Mouse (Mus musculus): ENCODE results near the gene Nr1d1. TPM values are rescaled to one million over a fixed set of nuclear protein-coding genes. Genes with fewer than 3 reads are reported as not detected.

Nr1d1 gene
- polyA plus RNA-seq, 1 experiment from 2014 or later: 8.9 TPM

DNA sequence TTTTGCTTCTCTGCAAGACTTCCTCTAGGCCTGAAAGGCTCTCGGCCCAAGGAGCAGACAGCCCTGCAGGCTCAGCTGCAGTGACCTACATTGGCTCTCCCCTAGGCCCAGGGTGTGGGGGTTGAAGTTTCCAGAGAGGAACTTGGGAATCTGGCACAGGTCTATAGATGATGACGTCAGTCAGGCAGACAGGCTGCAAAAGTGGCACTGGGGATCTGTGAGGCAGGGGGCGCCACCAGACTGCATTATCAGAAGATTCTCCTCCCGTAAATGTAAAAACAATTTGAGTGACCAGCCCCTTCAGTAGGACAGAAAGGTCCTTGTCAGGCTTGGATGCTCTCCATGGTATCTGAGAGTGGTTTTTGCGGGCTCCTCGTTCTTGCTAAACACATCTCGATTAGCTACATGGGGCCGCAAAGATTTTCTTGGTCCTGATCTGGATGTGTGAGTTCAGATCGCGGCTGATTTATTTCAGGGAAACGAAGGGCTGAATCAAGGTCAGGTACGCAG lies 10.7 kb upstream of the Nr1d1 start:
- peaks cover 45% of the 10 kb centered on the region for H3K4me1 ChIP-seq (ENCODE audit: insufficient read depth, low read depth, low read length)
- H3K4me2 ChIP-seq (replicated peaks; ENCODE audit: low read depth, low read length): peak overlapping the region; percentile 40
- no peak overlapping the region for H3K4me3 ChIP-seq (ENCODE audit: low read depth, low read length)
- H3K36me3 ChIP-seq (ENCODE audit: insufficient read depth, low read length): no peaks in the 10 kb centered on the region
- peak overlapping the region; percentile 95 for H3K27ac ChIP-seq (ENCODE audit: low read length)
- TF ChIP-seq EP300 (IDR thresholded peaks at IDR 0.05) (0 out of 2 replicates have a peak, but pooled peaks have one; percentile 34), CTCF (IDR thresholded peaks at IDR 0.05) (peak; percentile 72)
- H3K27me3 ChIP-seq (replicated peaks; ENCODE audit: insufficient read depth, low read length): no peaks in the 10 kb centered on the region
- ATAC-seq (peak; percentile 37), DNase-seq (ENCODE audit: low spot score) (peak; percentile 97)
- WGBS: 3% methylated on average over 12 of the region's 12 CpGs
- no peak overlapping the region for H3K9ac ChIP-seq (replicated peaks; ENCODE audit: low read depth)
- no peaks in the 10 kb centered on the region for H3K9me3 ChIP-seq (ENCODE audit: low read length)

DNA sequence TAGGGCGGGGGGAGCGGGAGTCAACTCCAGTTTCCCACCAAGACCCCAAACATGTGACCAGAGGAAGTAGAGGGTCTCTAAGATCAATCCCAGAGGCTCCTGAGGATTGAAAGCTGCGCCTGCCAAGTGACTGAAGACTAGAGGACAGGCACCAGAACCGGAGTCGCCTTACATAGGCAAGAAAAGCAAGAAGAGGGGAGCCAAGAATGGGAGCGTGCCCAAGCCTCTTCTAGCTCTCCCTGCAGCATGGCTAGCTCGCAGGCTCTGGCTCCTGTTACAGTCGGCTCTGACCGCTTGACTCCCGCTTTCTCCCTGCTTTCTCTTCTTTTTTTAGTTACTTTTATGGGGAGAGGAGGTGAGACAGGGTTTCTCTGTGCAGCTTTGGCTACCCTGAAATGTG lies 10.1 kb upstream of the Nr1d1 start:
- ATAC-seq (no peak), DNase-seq (ENCODE audit: low spot score) (no peak)
- H3K4me1 ChIP-seq (ENCODE audit: insufficient read depth, low read depth, low read length): peaks cover 45% of the 10 kb centered on the region
- TF ChIP-seq CTCF (IDR thresholded peaks at IDR 0.05): no peak
- TF ChIP-seq EP300 (IDR thresholded peaks at IDR 0.05): no peak
- H3K9me3 ChIP-seq (ENCODE audit: low read length): no peaks in the 10 kb centered on the region
- WGBS: 44% methylated on average over 10 of the region's 10 CpGs
- no peak overlapping the region for H3K4me2 ChIP-seq (replicated peaks; ENCODE audit: low read depth, low read length)
- H3K9ac ChIP-seq (replicated peaks; ENCODE audit: low read depth): no peak overlapping the region; the same call in 1 of the 2 replicates
- peak overlapping the region; percentile 95 for H3K27ac ChIP-seq (ENCODE audit: low read length)
- no peak overlapping the region for H3K4me3 ChIP-seq (ENCODE audit: low read depth, low read length)
- H3K27me3 ChIP-seq (replicated peaks; ENCODE audit: insufficient read depth, low read length): no peaks in the 10 kb centered on the region
- no peaks in the 10 kb centered on the region for H3K36me3 ChIP-seq (ENCODE audit: insufficient read depth, low read length)

DNA sequence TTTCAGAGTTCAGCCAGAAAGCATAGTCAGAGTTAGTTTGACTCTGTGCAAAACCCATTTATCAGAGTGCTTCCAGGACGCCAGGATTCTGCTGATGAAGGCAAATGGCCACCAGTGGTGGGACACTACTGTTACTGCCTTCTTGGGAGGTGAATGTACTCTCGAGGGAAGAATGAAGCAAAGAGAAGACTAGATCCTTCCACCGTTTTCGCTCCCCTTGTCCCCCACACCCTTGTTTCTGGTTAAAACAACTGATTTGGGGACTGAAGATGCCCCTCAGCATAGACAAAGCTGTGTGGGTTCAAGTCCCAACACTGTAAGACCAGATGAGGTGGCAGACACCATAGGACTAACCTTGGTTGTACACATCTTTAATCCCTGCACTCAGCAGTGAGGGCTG lies 9.0 kb upstream of the Nr1d1 start:
- 67% methylated on average over 4 of the region's 4 CpGs for WGBS

DNA sequence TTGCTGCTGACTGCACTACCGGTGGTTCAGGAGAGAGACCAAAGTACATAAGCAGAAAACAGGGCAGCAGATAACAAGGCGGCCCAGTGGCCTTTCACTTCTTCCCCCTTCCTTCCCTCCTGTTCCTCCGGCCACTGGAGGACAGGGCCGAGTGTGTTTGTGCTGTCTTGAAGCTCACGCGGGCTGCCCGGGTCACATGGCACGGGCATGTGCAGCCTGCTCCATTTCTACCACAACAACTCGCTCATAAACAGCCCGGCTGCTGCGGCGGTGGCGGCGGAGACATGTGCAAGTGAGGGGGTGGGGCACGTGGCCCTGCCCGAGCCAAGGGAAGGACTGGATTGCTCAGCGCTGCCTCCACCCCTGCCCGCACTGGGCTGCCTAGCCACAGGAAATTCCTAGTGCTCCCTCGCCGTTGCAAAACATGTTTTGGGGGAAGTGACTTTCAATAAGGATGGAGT lies 8.1 kb upstream of the Nr1d1 start:
- H3K36me3 ChIP-seq (ENCODE audit: insufficient read depth, low read length): no peaks in the 10 kb centered on the region
- H3K4me1 ChIP-seq (ENCODE audit: insufficient read depth, low read depth, low read length): peaks cover 43% of the 10 kb centered on the region
- peak overlapping the region; percentile 95 for H3K27ac ChIP-seq (ENCODE audit: low read length)
- peak; percentile 98 for DNase-seq (ENCODE audit: low spot score)
- H3K4me3 ChIP-seq (ENCODE audit: low read depth, low read length): peak overlapping the region; percentile 10; the same call in 1 of the 2 replicates
- peak; percentile 81 for ATAC-seq
- 0% methylated on average over 19 of the region's 20 CpGs for WGBS
- no peaks in the 10 kb centered on the region for H3K27me3 ChIP-seq (replicated peaks; ENCODE audit: insufficient read depth, low read length)
- peak overlapping the region; percentile 32 for H3K4me2 ChIP-seq (replicated peaks; ENCODE audit: low read depth, low read length)
- TF ChIP-seq EP300 (IDR thresholded peaks at IDR 0.05) (peak; percentile 96), CTCF (IDR thresholded peaks at IDR 0.05) (peak; percentile 15; the same call in 1 of the 2 replicates)
- H3K9me3 ChIP-seq (ENCODE audit: low read length): no peaks in the 10 kb centered on the region
- H3K9ac ChIP-seq (replicated peaks; ENCODE audit: low read depth): 0 out of 2 replicates have a peak overlapping the region, but pooled peaks have one; percentile 32

More for the DNA sequence above, 9.0 kb upstream of the Nr1d1 start:
- H3K36me3 ChIP-seq (ENCODE audit: insufficient read depth, low read length): no peaks in the 10 kb centered on the region
- H3K9me3 ChIP-seq (ENCODE audit: low read length): no peaks in the 10 kb centered on the region
- peaks cover 45% of the 10 kb centered on the region for H3K4me1 ChIP-seq (ENCODE audit: insufficient read depth, low read depth, low read length)
- TF ChIP-seq EP300 (IDR thresholded peaks at IDR 0.05): no peak
- TF ChIP-seq CTCF (IDR thresholded peaks at IDR 0.05): no peak
- H3K4me3 ChIP-seq (ENCODE audit: low read depth, low read length): no peak overlapping the region
- ATAC-seq (no peak), DNase-seq (ENCODE audit: low spot score) (no peak)
- no peak overlapping the region for H3K9ac ChIP-seq (replicated peaks; ENCODE audit: low read depth)
- no peak overlapping the region for H3K4me2 ChIP-seq (replicated peaks; ENCODE audit: low read depth, low read length)
- peak overlapping the region; percentile 95 for H3K27ac ChIP-seq (ENCODE audit: low read length)
- H3K27me3 ChIP-seq (replicated peaks; ENCODE audit: insufficient read depth, low read length): no peaks in the 10 kb centered on the region

DNA sequence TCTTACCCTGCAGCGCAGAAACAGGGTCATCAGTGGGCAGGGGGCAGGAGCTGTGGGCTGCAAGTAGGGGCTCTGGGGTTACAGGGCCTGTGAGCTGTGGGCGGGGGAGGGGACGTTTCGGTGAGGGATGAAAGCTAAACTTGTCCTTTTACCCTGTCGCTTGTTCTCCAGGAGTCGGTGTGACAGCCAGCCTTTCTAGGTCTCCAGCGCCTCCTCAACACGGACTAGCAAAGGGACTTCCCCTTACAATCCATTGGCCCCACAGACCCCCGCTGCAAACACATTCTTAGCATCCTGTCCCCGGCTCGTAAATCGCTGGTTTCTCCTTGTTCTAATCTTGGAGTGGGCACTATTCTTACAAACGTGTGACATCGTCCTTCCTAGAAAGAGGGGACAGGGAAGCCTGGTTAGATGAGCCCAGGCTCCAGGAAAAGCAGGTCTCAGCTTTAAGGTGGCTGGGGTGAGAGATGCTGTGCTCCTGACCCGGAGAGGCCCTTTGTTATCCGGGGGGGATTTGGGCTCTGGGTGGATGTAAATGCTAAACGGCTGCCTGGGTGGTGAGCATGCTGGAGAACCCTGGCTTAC lies 7.6 kb upstream of the Nr1d1 start:
- ATAC-seq (no peak), DNase-seq (ENCODE audit: low spot score) (peak; percentile 66)
- no peaks in the 10 kb centered on the region for H3K9me3 ChIP-seq (ENCODE audit: low read length)
- 10% methylated on average over 17 of the region's 17 CpGs for WGBS
- H3K27ac ChIP-seq (ENCODE audit: low read length): peak overlapping the region; percentile 95
- H3K36me3 ChIP-seq (ENCODE audit: insufficient read depth, low read length): no peaks in the 10 kb centered on the region
- TF ChIP-seq EP300 (IDR thresholded peaks at IDR 0.05): no peak
- no peak for TF ChIP-seq CTCF (IDR thresholded peaks at IDR 0.05)
- peaks cover 42% of the 10 kb centered on the region; the same call in 1 of the 2 replicates for H3K4me1 ChIP-seq (ENCODE audit: insufficient read depth, low read depth, low read length)
- peak overlapping the region; percentile 32 for H3K4me2 ChIP-seq (replicated peaks; ENCODE audit: low read depth, low read length)
- H3K9ac ChIP-seq (replicated peaks; ENCODE audit: low read depth): 0 out of 2 replicates have a peak overlapping the region, but pooled peaks have one; percentile 32
- peak overlapping the region; percentile 10; the same call in 1 of the 2 replicates for H3K4me3 ChIP-seq (ENCODE audit: low read depth, low read length)
- no peaks in the 10 kb centered on the region for H3K27me3 ChIP-seq (replicated peaks; ENCODE audit: insufficient read depth, low read length)

DNA sequence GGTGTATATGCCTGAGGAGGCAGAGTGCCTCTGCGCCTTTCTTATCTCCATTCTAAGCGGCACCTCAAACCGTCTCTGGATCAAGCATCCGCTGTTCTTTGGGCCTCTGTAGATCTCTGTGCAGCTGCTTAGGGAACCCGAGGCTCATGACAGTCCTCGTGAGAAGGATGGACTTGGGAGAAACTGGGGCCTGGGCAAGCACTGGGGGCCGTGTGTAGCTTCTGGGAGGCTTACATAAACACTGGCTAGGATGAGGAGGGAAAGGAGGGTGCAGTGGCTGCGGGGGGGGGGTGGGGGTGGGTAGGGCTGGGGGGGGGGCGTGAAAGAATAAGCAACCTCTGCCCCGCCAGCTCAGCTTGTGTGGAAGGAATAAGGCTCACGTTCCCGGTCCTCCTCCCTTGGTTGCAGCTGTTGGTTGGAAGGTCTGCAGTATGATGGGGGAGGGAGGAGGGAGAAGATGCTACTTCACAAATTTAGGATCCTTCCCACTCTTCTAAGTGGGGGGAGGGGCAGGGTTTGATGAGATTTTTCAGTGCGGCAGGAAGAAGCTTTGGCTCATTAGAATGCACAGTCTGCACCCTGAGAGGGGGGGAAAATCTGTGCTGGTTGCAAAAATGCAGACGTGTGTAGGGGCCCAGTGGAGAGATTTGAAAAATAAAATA lies 6.8 kb upstream of the Nr1d1 start:
- Histone ChIP-seq H3K27me3 (replicated peaks; ENCODE audit: insufficient read depth, low read length) (no peaks in the 10 kb centered on the region), H3K4me3 (ENCODE audit: low read depth, low read length) (no peak overlapping the region), H3K9ac (replicated peaks; ENCODE audit: low read depth) (no peak overlapping the region), H3K4me1 (ENCODE audit: insufficient read depth, low read depth, low read length) (peaks cover 48% of the 10 kb centered on the region; the same call in 1 of the 2 replicates), H3K9me3 (ENCODE audit: low read length) (no peaks in the 10 kb centered on the region), H3K4me2 (replicated peaks; ENCODE audit: low read depth, low read length) (no peak overlapping the region), H3K36me3 (ENCODE audit: insufficient read depth, low read length) (no peaks in the 10 kb centered on the region), H3K27ac (ENCODE audit: low read length) (peak overlapping the region; percentile 95)
- TF ChIP-seq CTCF (IDR thresholded peaks at IDR 0.05): no peak
- no peak for TF ChIP-seq EP300 (IDR thresholded peaks at IDR 0.05)
- ATAC-seq (no peak), DNase-seq (ENCODE audit: low spot score) (peak; percentile 67)
- WGBS: 28% methylated on average over 12 of the region's 14 CpGs
